Mouse (Mus musculus): ENCODE results near the gene Pnpla3.

Gene Pnpla3

GRCm38 (mm10) chr15:84178733-84179132 lies 11.1 kb downstream of the Pnpla3 start:
- in situ Hi-C loops (cut with MboI, MseI), result no loop called here

- in situ Hi-C loops (cut with MboI, MseI), result loop anchor here (5.0 kb wide), 1 partner anchor 65 kb away; no protein-coding TSS in a partner anchor
Observed at GRCm38 (mm10) chr15:84182000-84182399, 14.4 kb downstream of the Pnpla3 start.

GRCm38 (mm10) chr15:84183967-84184366 lies 16.3 kb downstream of the Pnpla3 start:
- in situ Hi-C loops (cut with MboI, MseI), result loop anchor here (5.0 kb wide), 1 partner anchor 67 kb away; no protein-coding TSS in a partner anchor

GRCm38 (mm10) chr15:84186196-84186595 lies 18.6 kb downstream of the Pnpla3 start:
- in situ Hi-C loops (cut with MboI, MseI), result no loop called here

- in situ Hi-C loops (cut with MboI, MseI), result no loop called here
Observed at GRCm38 (mm10) chr15:84188887-84189530, 21.4 kb downstream of the Pnpla3 start.

GRCm38 (mm10) chr15:84189881-84190280 lies 22.2 kb downstream of the Pnpla3 start:
- in situ Hi-C loops (cut with MboI, MseI), result no loop called here

- in situ Hi-C loops (cut with MboI, MseI), result no loop called here
Observed at GRCm38 (mm10) chr15:84191724-84192057, 24.1 kb downstream of the Pnpla3 start.

- in situ Hi-C loops (cut with MboI, MseI), result no loop called here
Observed at GRCm38 (mm10) chr15:84192058-84192791, 24.6 kb downstream of the Pnpla3 start, which contains the start of gene Samm50. Samm50 (plus strand) TSS chr15:84192241.

GRCm38 (mm10) chr15:84196486-84197165 lies 29.0 kb downstream of the Pnpla3 start:
- in situ Hi-C loops (cut with MboI, MseI), result no loop called here

- in situ Hi-C loops (cut with MboI, MseI), result no loop called here
Observed at GRCm38 (mm10) chr15:84207327-84207726, 39.7 kb downstream of the Pnpla3 start.

GRCm38 (mm10) chr15:84209517-84210412 lies 42.1 kb downstream of the Pnpla3 start:
- in situ Hi-C loops (cut with MboI, MseI), result no loop called here

GRCm38 (mm10) chr15:84210461-84210860 lies 42.8 kb downstream of the Pnpla3 start:
- in situ Hi-C loops (cut with MboI, MseI), result no loop called here

GRCm38 (mm10) chr15:84210941-84211340 lies 43.3 kb downstream of the Pnpla3 start:
- in situ Hi-C loops (cut with MboI, MseI), result no loop called here

- in situ Hi-C loops (cut with MboI, MseI), result no loop called here
Observed at GRCm38 (mm10) chr15:84211564-84211963, 43.9 kb downstream of the Pnpla3 start.

- in situ Hi-C loops (cut with MboI, MseI), result no loop called here
Observed at GRCm38 (mm10) chr15:84212031-84212755, 44.6 kb downstream of the Pnpla3 start.

GRCm38 (mm10) chr15:84212756-84213105 lies 45.1 kb downstream of the Pnpla3 start:
- in situ Hi-C loops (cut with MboI, MseI), result no loop called here

- in situ Hi-C loops (cut with MboI, MseI), result no loop called here
Observed at GRCm38 (mm10) chr15:84213162-84213739, 45.6 kb downstream of the Pnpla3 start.

- in situ Hi-C loops (cut with MboI, MseI), result no loop called here
Observed at GRCm38 (mm10) chr15:84214476-84214875, 46.8 kb downstream of the Pnpla3 start.

GRCm38 (mm10) chr15:84215273-84215672 lies 47.6 kb downstream of the Pnpla3 start:
- in situ Hi-C loops (cut with MboI, MseI), result no loop called here

- in situ Hi-C loops (cut with MboI, MseI), result no loop called here
Observed at GRCm38 (mm10) chr15:84216026-84216425, 48.4 kb downstream of the Pnpla3 start.

Measured in regulatory T cell (primary cell).